Mouse (Mus musculus): ENCODE results near the gene Syvn1. TPM values are rescaled to one million over a fixed set of nuclear protein-coding genes. Genes with fewer than 3 reads are reported as not detected.

Syvn1 gene
- polyA plus RNA-seq (2012; rRNA removed): 15.5 and 24.1 TPM in 2 replicates

GRCm38 (mm10) chr19:6046294-6047153 is at the start of gene Syvn1:
Gene Syvn1 (plus strand): TSS chr19:6046576.
- DNase-seq (ENCODE audit: low spot score): peak; percentile 92

DNA sequence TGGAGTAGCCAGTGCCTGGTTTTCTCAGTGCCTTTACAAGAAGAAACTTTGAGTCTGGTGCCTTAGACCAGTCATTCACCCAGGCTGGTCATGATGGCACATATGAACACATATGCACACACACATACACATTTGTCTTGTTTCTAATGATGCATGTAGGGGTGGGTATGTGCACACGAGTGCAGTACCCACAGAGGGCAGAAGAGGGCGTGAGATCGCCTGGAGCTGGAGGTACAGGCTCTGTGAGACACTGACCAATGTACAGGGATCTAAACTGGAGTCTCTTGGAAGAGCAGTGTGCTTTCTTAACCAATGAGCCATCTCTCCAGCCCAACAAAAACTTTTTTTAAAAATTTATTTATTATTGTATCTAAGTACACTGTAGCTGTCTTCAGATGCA is 48.2 kb upstream of the Syvn1 start:
- DNase-seq (ENCODE audit: low spot score): no peak

GRCm38 (mm10) chr19:5999969-6000368 is 46.4 kb upstream of the Syvn1 start:
- no peak for DNase-seq (ENCODE audit: low spot score)

GRCm38 (mm10) chr19:6005541-6005940 is 40.8 kb upstream of the Syvn1 start:
- no peak for DNase-seq (ENCODE audit: low spot score)

DNA sequence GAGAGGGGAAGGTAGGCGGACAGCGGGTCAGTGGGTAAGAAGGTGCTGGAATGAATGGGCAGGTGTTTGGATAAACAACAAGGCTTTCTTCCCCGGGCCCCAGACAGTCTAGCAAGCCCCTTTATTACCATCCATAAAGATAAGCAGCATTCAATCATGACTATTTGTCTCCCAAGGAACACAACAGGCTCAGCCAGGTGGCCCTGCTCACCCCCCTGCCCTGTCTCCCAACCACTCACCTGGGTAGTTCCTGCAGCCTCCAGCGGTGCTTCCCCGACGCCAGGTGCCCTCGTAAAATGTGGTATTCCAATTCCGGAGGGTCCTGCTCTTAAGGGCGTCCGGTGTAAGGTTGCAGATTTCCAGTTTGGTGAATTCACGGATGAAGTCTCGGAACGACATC is 39.4 kb upstream of the Syvn1 start:
- DNase-seq (ENCODE audit: low spot score): no peak

DNA sequence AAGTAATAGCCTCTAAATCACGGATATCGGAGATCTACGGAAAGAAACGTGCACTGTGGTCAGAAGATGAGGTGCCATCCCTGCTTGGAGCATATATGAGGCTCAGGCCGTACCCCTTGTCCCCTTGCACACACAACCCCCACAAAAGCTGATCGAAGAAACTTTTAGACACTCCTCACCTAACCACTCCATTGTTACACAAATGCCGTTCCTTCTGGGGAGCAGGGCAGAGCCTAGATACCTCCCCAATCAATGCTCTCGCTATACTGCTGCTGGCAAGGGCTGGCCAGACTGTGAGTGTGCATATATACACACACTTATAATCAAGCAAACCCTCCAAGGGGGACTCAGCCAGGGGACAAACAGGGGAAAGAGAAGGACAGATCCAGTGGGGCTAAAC is 37.2 kb upstream of the Syvn1 start:
- DNase-seq (ENCODE audit: low spot score): no peak

DNA sequence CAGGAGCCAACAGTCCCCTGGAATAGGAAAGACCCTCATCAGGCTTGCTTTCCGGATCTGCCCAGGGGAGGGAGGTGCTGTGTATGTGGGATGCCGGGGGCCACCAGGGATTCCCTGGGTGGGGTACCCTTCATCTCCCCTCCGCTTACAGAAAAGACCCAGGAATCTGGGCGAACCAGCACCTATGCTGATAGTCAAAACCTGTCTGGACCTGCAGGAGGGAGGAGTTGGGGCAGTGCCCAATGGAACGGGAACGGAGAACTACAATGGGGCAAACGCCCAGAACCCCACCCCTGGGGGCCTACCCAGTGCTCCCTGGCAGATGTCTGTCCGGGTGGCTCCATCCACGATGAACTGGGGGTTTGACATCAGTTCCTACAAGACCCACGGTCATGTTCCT is 32.7 kb upstream of the Syvn1 start:
- peak; percentile 55 for DNase-seq (ENCODE audit: low spot score)

DNA sequence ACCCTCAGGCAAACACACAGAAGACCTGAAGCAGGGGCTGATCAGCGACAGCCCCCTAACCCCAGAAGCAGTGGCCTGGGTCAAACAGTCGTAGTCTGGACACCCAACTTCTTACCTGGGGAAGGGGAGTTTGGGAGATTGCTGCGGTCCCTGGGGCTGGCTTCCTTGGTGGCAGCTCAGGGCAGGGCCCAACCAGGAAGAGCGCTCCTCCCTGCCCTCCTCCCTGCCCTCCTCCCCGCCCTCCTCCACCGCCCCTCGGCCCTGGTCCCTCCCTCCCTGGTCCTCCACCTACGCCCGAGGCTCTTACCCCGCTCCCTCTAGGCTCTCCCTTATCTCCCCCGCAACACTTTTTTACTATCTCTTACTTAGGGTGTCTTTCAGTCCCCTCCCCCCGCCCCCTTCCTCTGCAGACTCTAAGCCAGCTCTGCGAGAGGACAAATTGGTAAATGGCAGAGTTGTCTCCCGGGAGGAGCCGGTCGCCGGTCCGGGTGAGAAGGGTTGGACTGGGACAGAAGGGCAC is 31.3 kb upstream of the Syvn1 start:
- DNase-seq (ENCODE audit: low spot score): peak; percentile 42

GRCm38 (mm10) chr19:6015511-6016315 is 30.7 kb upstream of the Syvn1 start, which contains the start of gene Capn1:
Gene Capn1 (minus strand): TSS chr19:6015897.
- peak; percentile 71 for DNase-seq (ENCODE audit: low spot score)

- no peak for DNase-seq (ENCODE audit: low spot score)
Measured at GRCm38 (mm10) chr19:6016532-6016931, 29.8 kb upstream of the Syvn1 start.

- peak; percentile 74 for DNase-seq (ENCODE audit: low spot score)
Measured at GRCm38 (mm10) chr19:6018142-6019089, 28.0 kb upstream of the Syvn1 start.

DNA sequence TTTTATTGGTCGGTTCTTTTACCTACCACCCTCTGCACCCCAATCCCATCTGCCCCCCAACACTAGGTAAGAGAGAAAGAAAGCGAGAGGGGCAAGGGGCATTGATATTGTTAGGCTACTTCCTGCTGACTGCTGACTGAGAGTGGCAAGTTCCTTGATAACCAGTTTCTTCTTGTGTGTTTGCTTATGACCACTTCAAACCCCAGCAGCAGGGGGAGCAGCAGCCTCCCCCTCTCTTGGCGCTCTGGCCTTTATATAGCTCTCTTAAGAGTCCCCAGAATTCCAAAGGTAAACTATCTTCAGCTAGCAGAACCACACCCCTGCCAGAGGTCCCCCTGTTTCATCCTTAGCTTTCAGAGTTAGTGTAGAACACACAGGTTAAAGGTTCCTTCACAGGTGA is 26.1 kb upstream of the Syvn1 start:
- no peak for DNase-seq (ENCODE audit: low spot score)

- no peak for DNase-seq (ENCODE audit: low spot score)
Measured at GRCm38 (mm10) chr19:6023059-6023458, 23.3 kb upstream of the Syvn1 start.

GRCm38 (mm10) chr19:6023930-6024329 is 22.4 kb upstream of the Syvn1 start:
- no peak for DNase-seq (ENCODE audit: low spot score)

DNA sequence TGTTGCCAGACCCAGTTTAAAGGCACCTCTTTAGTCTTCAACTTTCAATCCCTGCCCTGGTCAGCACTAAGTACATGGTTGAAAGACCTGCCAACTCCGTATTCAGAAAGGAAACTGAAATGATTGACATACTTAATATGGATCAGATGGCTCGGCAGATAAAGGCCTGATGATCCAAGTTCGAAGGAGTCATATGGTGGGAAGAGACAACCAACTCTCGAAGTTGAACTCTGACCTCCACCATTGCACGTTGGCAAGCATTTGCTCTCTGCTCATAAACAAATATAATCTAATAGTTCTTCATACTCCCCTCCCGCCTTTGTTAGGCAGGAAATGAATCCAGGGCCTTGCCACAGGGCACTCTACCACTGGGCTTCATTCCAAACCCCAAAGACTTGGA is 17.4 kb upstream of the Syvn1 start:
- no peak for DNase-seq (ENCODE audit: low spot score)

DNA sequence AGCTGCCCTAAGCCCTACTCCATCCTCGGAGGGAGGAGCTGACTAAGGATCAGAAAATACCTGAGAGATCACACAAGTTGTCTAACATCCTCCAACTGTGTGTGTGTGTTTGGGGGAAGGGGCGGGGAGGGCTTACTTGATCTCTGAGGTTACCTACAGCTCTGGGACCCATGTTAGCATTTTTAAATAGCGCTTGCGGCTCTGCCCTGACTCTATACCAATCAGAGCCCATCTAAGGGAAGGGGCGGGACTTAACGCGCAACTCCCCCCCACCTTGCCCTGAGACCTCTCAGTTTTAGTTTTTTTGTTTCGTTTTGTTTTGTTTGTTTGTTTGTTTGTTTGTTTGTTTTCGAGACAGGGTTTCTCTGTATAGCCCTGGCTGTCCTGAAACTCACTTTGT is 16.9 kb upstream of the Syvn1 start:
- DNase-seq (ENCODE audit: low spot score): no peak

DNA sequence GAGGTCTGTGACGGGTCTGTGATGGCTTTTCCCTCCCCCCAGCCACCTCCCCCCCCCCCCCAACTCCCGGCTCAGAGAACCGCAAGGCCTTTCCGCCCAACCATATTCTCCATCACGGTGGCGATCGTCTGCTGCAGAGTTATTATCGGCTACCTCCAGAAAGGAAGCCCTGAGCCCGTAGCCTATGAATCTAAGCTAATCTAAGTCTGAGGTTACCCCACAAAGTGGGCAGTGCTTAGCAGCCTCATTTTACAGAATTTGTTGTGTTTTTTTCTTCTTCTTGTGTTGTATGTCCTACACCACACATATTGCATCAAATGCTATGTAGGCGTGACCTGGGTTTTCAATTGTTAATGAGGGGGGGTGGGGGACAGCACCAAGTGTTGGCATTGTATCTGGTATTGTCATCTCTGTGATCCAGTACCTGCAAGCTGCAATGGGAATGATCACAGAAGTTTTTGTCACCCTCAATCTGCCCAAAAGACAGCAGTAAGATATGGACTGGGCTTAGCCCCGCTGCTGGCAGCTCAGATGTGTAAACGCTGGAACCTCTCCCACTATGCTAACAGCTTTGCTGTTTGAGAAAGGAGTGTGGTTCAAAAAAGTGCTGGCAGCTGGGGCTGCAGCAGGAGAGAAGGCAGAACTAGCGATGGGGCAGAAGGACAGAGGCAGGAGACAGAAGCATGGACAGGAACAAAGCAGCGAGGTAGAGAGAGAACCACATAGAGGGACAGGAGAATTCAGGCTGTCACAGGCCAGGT is 15.7 kb upstream of the Syvn1 start:
- DNase-seq (ENCODE audit: low spot score): no peak

GRCm38 (mm10) chr19:6035966-6036585 is 10.3 kb upstream of the Syvn1 start:
- no peak for DNase-seq (ENCODE audit: low spot score)

DNA sequence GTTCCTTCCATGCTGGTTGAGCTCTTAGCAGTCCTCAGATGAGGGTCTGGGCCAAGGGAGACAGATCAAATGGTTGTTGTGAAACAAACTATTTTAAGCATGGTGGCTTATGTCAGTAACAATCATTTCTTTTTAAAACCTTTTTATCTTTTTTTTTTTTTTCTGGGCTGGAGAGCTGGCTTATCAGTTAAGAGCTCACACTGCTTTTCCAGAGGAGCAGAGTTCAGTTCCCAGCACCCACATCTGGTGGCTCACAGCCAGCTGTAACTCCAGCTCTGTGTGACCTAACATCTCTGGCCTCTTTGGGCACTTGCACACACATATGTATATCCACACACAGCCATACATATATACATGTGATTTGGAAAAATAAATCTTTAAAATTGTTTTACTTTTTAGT is 8.7 kb upstream of the Syvn1 start:
- DNase-seq (ENCODE audit: low spot score): no peak

- DNase-seq (ENCODE audit: low spot score): no peak
Measured at GRCm38 (mm10) chr19:6038326-6038725, 8.1 kb upstream of the Syvn1 start.

Measured in urinary bladder, adult 2 months (tissue).